Mouse (Mus musculus): ENCODE data around the gene Cers6.

The Cers6 gene

GRCm38 (mm10) chr2:68860904-68861685 is at the start of gene Cers6:
Gene Cers6, plus strand, starts transcription at chr2:68861441.
- DNase-seq (ENCODE audit: low read depth in 1 of 2, low spot score in 2 of 2) = peak; percentile 79 to 87

GRCm38 (mm10) chr2:68814409-68814808 is 46.8 kb upstream of the Cers6 start:
- DNase-seq (ENCODE audit: low read depth in 1 of 2, low spot score in 2 of 2) = no peak

GRCm38 (mm10) chr2:68819040-68819439 is 42.2 kb upstream of the Cers6 start:
- DNase-seq (ENCODE audit: low read depth in 1 of 2, low spot score in 2 of 2) = no peak

- no peak for DNase-seq (ENCODE audit: low read depth in 1 of 2, low spot score in 2 of 2)
Measured at GRCm38 (mm10) chr2:68822152-68822887, 38.9 kb upstream of the Cers6 start.

GRCm38 (mm10) chr2:68825326-68826020 is 35.8 kb upstream of the Cers6 start:
- peak; percentile 24 to 47 for DNase-seq (ENCODE audit: low read depth in 1 of 2, low spot score in 2 of 2)

- no peak for DNase-seq (ENCODE audit: low read depth in 1 of 2, low spot score in 2 of 2)
Measured at GRCm38 (mm10) chr2:68843330-68843729, 17.9 kb upstream of the Cers6 start.

- DNase-seq (ENCODE audit: low read depth in 1 of 2, low spot score in 2 of 2) = no peak
Measured at GRCm38 (mm10) chr2:68844530-68844929, 16.7 kb upstream of the Cers6 start.

GRCm38 (mm10) chr2:68845002-68845740 is 16.1 kb upstream of the Cers6 start:
- no peak for DNase-seq (ENCODE audit: low read depth in 1 of 2, low spot score in 2 of 2)

- no peak for DNase-seq (ENCODE audit: low read depth in 1 of 2, low spot score in 2 of 2)
Measured at GRCm38 (mm10) chr2:68860391-68860790, 850 bp upstream of the Cers6 start.

- DNase-seq (ENCODE audit: low read depth in 1 of 2, low spot score in 2 of 2) = no peak
Measured at GRCm38 (mm10) chr2:68861721-68862463, 651 bp downstream of the Cers6 start.

GRCm38 (mm10) chr2:68862464-68863266 is 1.4 kb downstream of the Cers6 start:
- no peak for DNase-seq (ENCODE audit: low read depth in 1 of 2, low spot score in 2 of 2)

- no peak for DNase-seq (ENCODE audit: low read depth in 1 of 2, low spot score in 2 of 2)
Measured at GRCm38 (mm10) chr2:68863561-68863960, 2.3 kb downstream of the Cers6 start.

GRCm38 (mm10) chr2:68864366-68864765 is 3.1 kb downstream of the Cers6 start:
- DNase-seq (ENCODE audit: low read depth in 1 of 2, low spot score in 2 of 2) = no peak

GRCm38 (mm10) chr2:68867148-68867547 is 5.9 kb downstream of the Cers6 start:
- DNase-seq (ENCODE audit: low read depth in 1 of 2, low spot score in 2 of 2) = no peak

GRCm38 (mm10) chr2:68870999-68871780 is 9.9 kb downstream of the Cers6 start:
- DNase-seq (ENCODE audit: low read depth in 1 of 2, low spot score in 2 of 2) = no peak

GRCm38 (mm10) chr2:68873086-68873485 is 11.8 kb downstream of the Cers6 start:
- no peak for DNase-seq (ENCODE audit: low read depth in 1 of 2, low spot score in 2 of 2)

GRCm38 (mm10) chr2:68873653-68874441 is 12.6 kb downstream of the Cers6 start:
- no peak for DNase-seq (ENCODE audit: low read depth in 1 of 2, low spot score in 2 of 2)

- DNase-seq (ENCODE audit: low read depth in 1 of 2, low spot score in 2 of 2) = no peak
Measured at GRCm38 (mm10) chr2:68874575-68874974, 13.3 kb downstream of the Cers6 start.
